Mouse (Mus musculus): ENCODE measurements around the gene Sox8. TPM values are rescaled to one million over a fixed set of nuclear protein-coding genes. Genes with fewer than 3 reads are reported as not detected.
A peak's percentile ranks its signal among the peaks of the same experiment; 100 is the strongest.

Gene Sox8
- polyA plus RNA-seq, 1 experiment from 2014 or later: 2.2 TPM

- Histone ChIP-seq H3K4me3 (replicated peaks; ENCODE audit: low read depth, low read length) (no peak overlapping the region), H3K4me1 (replicated peaks; ENCODE audit: insufficient read depth, low read length) (peaks cover 4% of the 10 kb centered on the region; the same call in 1 of the 2 replicates), H3K9ac (ENCODE audit: low read depth, low read length) (no peak overlapping the region), H3K9me3 (replicated peaks; ENCODE audit: low read length) (no peaks in the 10 kb centered on the region), H3K4me2 (ENCODE audit: low read length) (no peak overlapping the region), H3K27me3 (ENCODE audit: insufficient read depth, low read length) (no peaks in the 10 kb centered on the region), H3K27ac (no peak overlapping the region), H3K36me3 (ENCODE audit: insufficient read depth, low read length) (no peaks in the 10 kb centered on the region)
- ATAC-seq (replicated peaks; ENCODE audit: low FRiP score, low read depth): no peak
- WGBS: 67% methylated on average over 5 of the region's 5 CpGs
- peak; percentile 34; the same call in 1 of the 2 replicates for TF ChIP-seq CTCF (IDR thresholded peaks at IDR 0.05; ENCODE audit: low read depth)
- no peak for DNase-seq (ENCODE audit: low spot score)
Observed at GRCm38 (mm10) chr17:25595495-25595894, 25.0 kb upstream of the Sox8 start.

- ATAC-seq (replicated peaks; ENCODE audit: low FRiP score, low read depth) (no peak), DNase-seq (ENCODE audit: low spot score) (peak; percentile 39)
- 29% methylated on average over 22 of the region's 22 CpGs for WGBS
Observed at GRCm38 (mm10) chr17:25593411-25594261, 23.1 kb upstream of the Sox8 start.

GRCm38 (mm10) chr17:25592336-25592735, 21.9 kb upstream of the Sox8 start:
- Histone ChIP-seq H3K4me1 (replicated peaks; ENCODE audit: insufficient read depth, low read length) (peaks cover 4% of the 10 kb centered on the region; the same call in 1 of the 2 replicates), H3K4me3 (replicated peaks; ENCODE audit: low read depth, low read length) (no peak overlapping the region), H3K27ac (no peak overlapping the region), H3K27me3 (ENCODE audit: insufficient read depth, low read length) (no peaks in the 10 kb centered on the region), H3K4me2 (ENCODE audit: low read length) (no peak overlapping the region), H3K9ac (ENCODE audit: low read depth, low read length) (no peak overlapping the region), H3K9me3 (replicated peaks; ENCODE audit: low read length) (no peaks in the 10 kb centered on the region), H3K36me3 (ENCODE audit: insufficient read depth, low read length) (peaks cover 10% of the 10 kb centered on the region; the same call in 1 of the 2 replicates)
- DNase-seq (ENCODE audit: low spot score): no peak
- 86% methylated on average over 6 of the region's 6 CpGs for WGBS
- no peak for TF ChIP-seq CTCF (IDR thresholded peaks at IDR 0.05; ENCODE audit: low read depth)
- ATAC-seq (replicated peaks; ENCODE audit: low FRiP score, low read depth): no peak

More at GRCm38 (mm10) chr17:25593411-25594261, 23.1 kb upstream of the Sox8 start:
- Histone ChIP-seq H3K9me3 (replicated peaks; ENCODE audit: low read length) (no peaks in the 10 kb centered on the region), H3K4me3 (replicated peaks; ENCODE audit: low read depth, low read length) (no peak overlapping the region), H3K27me3 (ENCODE audit: insufficient read depth, low read length) (no peaks in the 10 kb centered on the region), H3K36me3 (ENCODE audit: insufficient read depth, low read length) (0 out of 2 replicates have a peak, but pooled peaks cover 4% of the 10 kb centered on the region), H3K27ac (no peak overlapping the region), H3K9ac (ENCODE audit: low read depth, low read length) (no peak overlapping the region), H3K4me1 (replicated peaks; ENCODE audit: insufficient read depth, low read length) (peaks cover 4% of the 10 kb centered on the region; the same call in 1 of the 2 replicates), H3K4me2 (ENCODE audit: low read length) (no peak overlapping the region)
- TF ChIP-seq CTCF (IDR thresholded peaks at IDR 0.05; ENCODE audit: low read depth): 0 out of 2 replicates have a peak, but pooled peaks have one; percentile 10

- no peaks in the 10 kb centered on the region for H3K9me3 ChIP-seq (replicated peaks; ENCODE audit: low read length)
- peaks cover 4% of the 10 kb centered on the region; the same call in 1 of the 2 replicates for H3K4me1 ChIP-seq (replicated peaks; ENCODE audit: insufficient read depth, low read length)
- no peak overlapping the region for H3K4me3 ChIP-seq (replicated peaks; ENCODE audit: low read depth, low read length)
- H3K4me2 ChIP-seq (ENCODE audit: low read length): no peak overlapping the region
- no peak overlapping the region for H3K27ac ChIP-seq
- H3K36me3 ChIP-seq (ENCODE audit: insufficient read depth, low read length): peaks cover 15% of the 10 kb centered on the region; the same call in 1 of the 2 replicates
- peak; percentile 20; the same call in 1 of the 2 replicates for TF ChIP-seq CTCF (IDR thresholded peaks at IDR 0.05; ENCODE audit: low read depth)
- ATAC-seq (replicated peaks; ENCODE audit: low FRiP score, low read depth) (no peak), DNase-seq (ENCODE audit: low spot score) (no peak)
- H3K27me3 ChIP-seq (ENCODE audit: insufficient read depth, low read length): no peaks in the 10 kb centered on the region
- H3K9ac ChIP-seq (ENCODE audit: low read depth, low read length): no peak overlapping the region
- 84% methylated on average over 4 of the region's 4 CpGs for WGBS
Observed at GRCm38 (mm10) chr17:25590985-25591384, 20.5 kb upstream of the Sox8 start.

GRCm38 (mm10) chr17:25590068-25590467, 19.6 kb upstream of the Sox8 start:
- WGBS: 94% methylated on average over 6 of the region's 6 CpGs
- no peak for TF ChIP-seq CTCF (IDR thresholded peaks at IDR 0.05; ENCODE audit: low read depth)
- H3K9me3 ChIP-seq (replicated peaks; ENCODE audit: low read length): no peaks in the 10 kb centered on the region
- H3K27ac ChIP-seq: no peak overlapping the region
- H3K36me3 ChIP-seq (ENCODE audit: insufficient read depth, low read length): peaks cover 21% of the 10 kb centered on the region; the same call in 1 of the 2 replicates
- no peak overlapping the region for H3K4me2 ChIP-seq (ENCODE audit: low read length)
- no peak overlapping the region for H3K9ac ChIP-seq (ENCODE audit: low read depth, low read length)
- DNase-seq (ENCODE audit: low spot score): no peak
- peaks cover 4% of the 10 kb centered on the region; the same call in 1 of the 2 replicates for H3K4me1 ChIP-seq (replicated peaks; ENCODE audit: insufficient read depth, low read length)
- no peak overlapping the region for H3K4me3 ChIP-seq (replicated peaks; ENCODE audit: low read depth, low read length)
- H3K27me3 ChIP-seq (ENCODE audit: insufficient read depth, low read length): no peaks in the 10 kb centered on the region
- ATAC-seq (replicated peaks; ENCODE audit: low FRiP score, low read depth): no peak

DNA sequence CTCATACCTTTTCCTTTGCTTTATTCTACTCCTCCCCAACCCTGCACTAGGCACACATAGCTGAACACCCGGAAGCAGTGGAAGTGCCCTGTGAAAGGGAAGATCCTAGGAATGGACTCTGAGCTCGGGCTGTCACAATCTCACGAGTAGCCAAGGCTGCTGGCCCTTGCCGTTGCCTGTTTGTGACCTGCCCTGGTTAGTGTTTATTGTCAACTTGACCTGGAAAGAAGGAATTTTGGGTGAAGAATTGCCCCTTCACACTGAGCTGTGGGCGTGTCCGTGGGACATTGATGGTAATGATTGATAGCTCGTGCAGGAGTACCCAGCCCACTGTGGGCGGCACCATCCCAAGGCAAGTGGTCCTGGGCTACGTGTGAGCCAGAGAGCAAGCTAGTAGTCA, 14.2 kb upstream of the Sox8 start:
- Histone ChIP-seq H3K4me3 (replicated peaks; ENCODE audit: low read depth, low read length) (no peak overlapping the region), H3K9ac (ENCODE audit: low read depth, low read length) (no peak overlapping the region), H3K4me2 (ENCODE audit: low read length) (no peak overlapping the region), H3K27me3 (ENCODE audit: insufficient read depth, low read length) (no peaks in the 10 kb centered on the region), H3K9me3 (replicated peaks; ENCODE audit: low read length) (no peaks in the 10 kb centered on the region), H3K27ac (no peak overlapping the region), H3K36me3 (ENCODE audit: insufficient read depth, low read length) (peaks cover 17% of the 10 kb centered on the region; the same call in 1 of the 2 replicates), H3K4me1 (replicated peaks; ENCODE audit: insufficient read depth, low read length) (peaks cover 5% of the 10 kb centered on the region; the same call in 1 of the 2 replicates)
- TF ChIP-seq CTCF (IDR thresholded peaks at IDR 0.05; ENCODE audit: low read depth): no peak
- ATAC-seq (replicated peaks; ENCODE audit: low FRiP score, low read depth): no peak
- WGBS: 90% methylated on average over 9 of the region's 9 CpGs
- no peak for DNase-seq (ENCODE audit: low spot score)
